Mouse (Mus musculus): Measurements from ENCODE around the gene Mapk9. TPM values are rescaled to one million over a fixed set of nuclear protein-coding genes. Genes with fewer than 3 reads are reported as not detected.

Gene Mapk9
- polyA plus RNA-seq, 1 experiment from 2014 or later: 47.5 TPM

GRCm38 (mm10) chr11:49818869-49819566, 27.5 kb upstream of the Mapk9 start:
- Histone ChIP-seq H3K9ac (ENCODE audit: low read depth, low read length) (no peak overlapping the region), H3K4me2 (no peak overlapping the region), H3K27me3 (replicated peaks; ENCODE audit: control insufficient read depth, insufficient read depth, low read length) (no peaks in the 10 kb centered on the region), H3K9me3 (ENCODE audit: control insufficient read depth, low read length) (no peaks in the 10 kb centered on the region), H3K4me3 (ENCODE audit: low read depth, low read length) (no peak overlapping the region), H3K36me3 (ENCODE audit: control insufficient read depth, insufficient read depth, low read length) (no peaks in the 10 kb centered on the region), H3K27ac (ENCODE audit: low read depth, low read length) (no peak overlapping the region), H3K4me1 (replicated peaks; ENCODE audit: control insufficient read depth, insufficient read depth, low read length) (peaks cover 4% of the 10 kb centered on the region; the same call in 1 of the 2 replicates)
- DNase-seq (ENCODE audit: low spot score) (no peak), ATAC-seq (replicated peaks; ENCODE audit: low FRiP score) (no peak)
- WGBS: 87% methylated on average over 15 of the region's 15 CpGs

DNA sequence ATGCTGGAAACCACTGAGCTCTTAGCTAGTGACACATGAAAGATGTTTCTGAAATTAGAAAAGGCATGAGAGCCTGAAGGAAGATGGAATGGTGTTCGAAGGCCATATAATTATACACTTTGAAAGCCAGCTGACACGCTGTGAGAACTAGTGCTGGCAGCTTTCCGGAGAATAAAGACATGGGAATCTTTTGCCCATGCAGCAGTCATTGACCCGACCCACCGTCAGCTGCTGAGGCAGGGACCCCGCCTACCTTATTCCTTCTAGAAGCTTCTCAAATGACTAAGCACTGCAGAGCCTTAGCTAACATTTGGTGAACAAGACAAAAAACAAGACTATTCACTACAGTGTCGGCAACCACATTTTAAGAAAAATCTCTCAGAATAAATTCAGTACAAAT, 26.9 kb upstream of the Mapk9 start:
- Histone ChIP-seq H3K4me2 (no peak overlapping the region), H3K9me3 (ENCODE audit: control insufficient read depth, low read length) (no peaks in the 10 kb centered on the region), H3K4me3 (ENCODE audit: low read depth, low read length) (no peak overlapping the region), H3K27me3 (replicated peaks; ENCODE audit: control insufficient read depth, insufficient read depth, low read length) (no peaks in the 10 kb centered on the region), H3K4me1 (replicated peaks; ENCODE audit: control insufficient read depth, insufficient read depth, low read length) (peaks cover 4% of the 10 kb centered on the region; the same call in 1 of the 2 replicates), H3K36me3 (ENCODE audit: control insufficient read depth, insufficient read depth, low read length) (no peaks in the 10 kb centered on the region), H3K27ac (ENCODE audit: low read depth, low read length) (no peak overlapping the region), H3K9ac (ENCODE audit: low read depth, low read length) (no peak overlapping the region)
- DNase-seq (ENCODE audit: low spot score): no peak
- WGBS: 89% methylated on average over 7 of the region's 7 CpGs
- no peak for ATAC-seq (replicated peaks; ENCODE audit: low FRiP score)

- no peak for ATAC-seq (replicated peaks; ENCODE audit: low FRiP score)
- Histone ChIP-seq H3K27me3 (replicated peaks; ENCODE audit: control insufficient read depth, insufficient read depth, low read length) (no peaks in the 10 kb centered on the region), H3K36me3 (ENCODE audit: control insufficient read depth, insufficient read depth, low read length) (no peaks in the 10 kb centered on the region), H3K9ac (ENCODE audit: low read depth, low read length) (no peak overlapping the region), H3K4me1 (replicated peaks; ENCODE audit: control insufficient read depth, insufficient read depth, low read length) (peaks cover 4% of the 10 kb centered on the region; the same call in 1 of the 2 replicates), H3K4me3 (ENCODE audit: low read depth, low read length) (no peak overlapping the region), H3K4me2 (no peak overlapping the region), H3K27ac (ENCODE audit: low read depth, low read length) (no peak overlapping the region), H3K9me3 (ENCODE audit: control insufficient read depth, low read length) (no peaks in the 10 kb centered on the region)
- no peak for DNase-seq (ENCODE audit: low spot score)
- WGBS: 78% methylated on average over 2 of the region's 2 CpGs
Measured at GRCm38 (mm10) chr11:49820928-49821327, 25.6 kb upstream of the Mapk9 start.

DNA sequence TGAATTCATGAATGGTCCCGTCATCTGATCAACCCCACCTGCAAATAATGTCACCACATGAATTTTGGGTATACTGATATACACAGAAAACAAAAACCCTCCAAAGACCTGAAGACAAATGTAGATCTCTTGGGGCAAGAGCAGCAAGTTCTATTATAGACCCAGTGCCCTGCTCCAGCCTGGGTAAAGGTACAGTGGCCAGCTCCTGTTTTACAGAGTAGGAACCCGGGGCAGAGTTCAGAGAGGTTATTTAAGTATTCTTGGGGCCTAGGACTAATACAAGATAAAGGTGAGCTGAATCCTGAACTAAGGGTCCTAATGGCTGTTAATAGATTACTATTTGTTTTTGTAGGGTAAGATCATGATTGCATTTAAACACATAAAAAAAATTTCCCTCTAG, 25.0 kb upstream of the Mapk9 start:
- Histone ChIP-seq H3K4me1 (replicated peaks; ENCODE audit: control insufficient read depth, insufficient read depth, low read length) (peaks cover 6% of the 10 kb centered on the region), H3K27ac (ENCODE audit: low read depth, low read length) (no peak overlapping the region), H3K36me3 (ENCODE audit: control insufficient read depth, insufficient read depth, low read length) (no peaks in the 10 kb centered on the region), H3K27me3 (replicated peaks; ENCODE audit: control insufficient read depth, insufficient read depth, low read length) (no peaks in the 10 kb centered on the region), H3K4me2 (no peak overlapping the region), H3K9me3 (ENCODE audit: control insufficient read depth, low read length) (no peaks in the 10 kb centered on the region), H3K9ac (ENCODE audit: low read depth, low read length) (no peak overlapping the region), H3K4me3 (ENCODE audit: low read depth, low read length) (no peak overlapping the region)
- DNase-seq (ENCODE audit: low spot score): no peak
- 89% methylated on average over 2 of the region's 2 CpGs for WGBS
- no peak for ATAC-seq (replicated peaks; ENCODE audit: low FRiP score)

- Histone ChIP-seq H3K27me3 (replicated peaks; ENCODE audit: control insufficient read depth, insufficient read depth, low read length) (no peaks in the 10 kb centered on the region), H3K9ac (ENCODE audit: low read depth, low read length) (no peak overlapping the region), H3K4me3 (ENCODE audit: low read depth, low read length) (no peak overlapping the region), H3K27ac (ENCODE audit: low read depth, low read length) (no peak overlapping the region), H3K9me3 (ENCODE audit: control insufficient read depth, low read length) (no peaks in the 10 kb centered on the region), H3K4me1 (replicated peaks; ENCODE audit: control insufficient read depth, insufficient read depth, low read length) (peaks cover 7% of the 10 kb centered on the region), H3K4me2 (no peak overlapping the region), H3K36me3 (ENCODE audit: control insufficient read depth, insufficient read depth, low read length) (no peaks in the 10 kb centered on the region)
- ATAC-seq (replicated peaks; ENCODE audit: low FRiP score) (peak; percentile 81), DNase-seq (ENCODE audit: low spot score) (no peak)
- 75% methylated on average over 2 of the region's 2 CpGs for WGBS
Measured at GRCm38 (mm10) chr11:49822337-49822736, 24.2 kb upstream of the Mapk9 start.

DNA sequence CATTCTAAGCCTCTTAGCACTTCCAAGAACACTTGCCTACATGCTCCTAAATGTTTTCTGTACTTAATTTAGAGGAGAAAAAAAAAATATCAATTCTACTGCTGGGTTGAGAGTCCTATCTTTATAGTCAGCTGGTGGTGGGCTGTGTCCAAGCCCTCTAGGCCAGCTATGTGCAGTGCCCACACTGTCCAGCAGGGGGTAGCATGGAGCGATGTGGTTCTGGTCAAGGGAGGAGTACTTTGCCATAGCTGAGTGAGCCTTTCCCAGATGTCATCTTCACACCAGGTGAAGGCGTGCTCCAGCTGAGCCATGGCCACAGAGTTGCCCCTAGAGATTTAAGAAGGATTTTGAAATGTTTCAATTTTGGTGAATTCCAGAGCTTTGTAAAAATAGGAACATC, 21.7 kb upstream of the Mapk9 start:
- Histone ChIP-seq H3K27me3 (replicated peaks; ENCODE audit: control insufficient read depth, insufficient read depth, low read length) (no peaks in the 10 kb centered on the region), H3K27ac (ENCODE audit: low read depth, low read length) (no peak overlapping the region), H3K4me3 (ENCODE audit: low read depth, low read length) (no peak overlapping the region), H3K4me1 (replicated peaks; ENCODE audit: control insufficient read depth, insufficient read depth, low read length) (peaks cover 7% of the 10 kb centered on the region), H3K9ac (ENCODE audit: low read depth, low read length) (no peak overlapping the region), H3K9me3 (ENCODE audit: control insufficient read depth, low read length) (no peaks in the 10 kb centered on the region), H3K36me3 (ENCODE audit: control insufficient read depth, insufficient read depth, low read length) (no peaks in the 10 kb centered on the region), H3K4me2 (no peak overlapping the region)
- 0 out of 2 replicates have a peak, but pooled peaks have one; percentile 41 for ATAC-seq (replicated peaks; ENCODE audit: low FRiP score)
- peak; percentile 66 for DNase-seq (ENCODE audit: low spot score)
- WGBS: 31% methylated on average over 2 of the region's 2 CpGs

DNA sequence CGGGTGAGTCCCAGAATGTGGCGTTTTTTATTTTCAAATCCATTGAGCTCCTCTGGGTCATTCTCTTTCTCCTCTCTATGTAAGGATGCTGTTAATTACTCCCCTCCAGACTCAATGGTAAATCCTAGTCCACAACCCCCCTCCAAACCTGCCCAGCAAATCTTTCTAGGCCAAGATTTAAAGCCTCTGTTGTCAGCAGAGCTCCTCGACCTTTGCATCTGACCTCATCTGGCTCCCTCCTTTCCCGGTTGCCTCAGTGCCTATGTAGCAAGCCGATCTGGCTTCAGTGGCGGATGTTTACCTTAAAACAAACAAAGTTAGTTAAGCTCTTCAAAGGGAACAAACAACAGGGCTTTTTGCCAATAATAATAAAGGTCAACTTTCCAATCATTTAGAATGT, 19.3 kb upstream of the Mapk9 start:
- H3K4me2 ChIP-seq: no peak overlapping the region
- H3K36me3 ChIP-seq (ENCODE audit: control insufficient read depth, insufficient read depth, low read length): peaks cover 3% of the 10 kb centered on the region; the same call in 1 of the 2 replicates
- H3K4me3 ChIP-seq (ENCODE audit: low read depth, low read length): no peak overlapping the region
- DNase-seq (ENCODE audit: low spot score) (no peak), ATAC-seq (replicated peaks; ENCODE audit: low FRiP score) (no peak)
- no peaks in the 10 kb centered on the region for H3K9me3 ChIP-seq (ENCODE audit: control insufficient read depth, low read length)
- peaks cover 6% of the 10 kb centered on the region for H3K4me1 ChIP-seq (replicated peaks; ENCODE audit: control insufficient read depth, insufficient read depth, low read length)
- WGBS: 63% methylated on average over 6 of the region's 6 CpGs
- H3K27ac ChIP-seq (ENCODE audit: low read depth, low read length): peak overlapping the region; percentile 22; the same call in 1 of the 2 replicates
- no peak overlapping the region for H3K9ac ChIP-seq (ENCODE audit: low read depth, low read length)
- H3K27me3 ChIP-seq (replicated peaks; ENCODE audit: control insufficient read depth, insufficient read depth, low read length): no peaks in the 10 kb centered on the region

DNA sequence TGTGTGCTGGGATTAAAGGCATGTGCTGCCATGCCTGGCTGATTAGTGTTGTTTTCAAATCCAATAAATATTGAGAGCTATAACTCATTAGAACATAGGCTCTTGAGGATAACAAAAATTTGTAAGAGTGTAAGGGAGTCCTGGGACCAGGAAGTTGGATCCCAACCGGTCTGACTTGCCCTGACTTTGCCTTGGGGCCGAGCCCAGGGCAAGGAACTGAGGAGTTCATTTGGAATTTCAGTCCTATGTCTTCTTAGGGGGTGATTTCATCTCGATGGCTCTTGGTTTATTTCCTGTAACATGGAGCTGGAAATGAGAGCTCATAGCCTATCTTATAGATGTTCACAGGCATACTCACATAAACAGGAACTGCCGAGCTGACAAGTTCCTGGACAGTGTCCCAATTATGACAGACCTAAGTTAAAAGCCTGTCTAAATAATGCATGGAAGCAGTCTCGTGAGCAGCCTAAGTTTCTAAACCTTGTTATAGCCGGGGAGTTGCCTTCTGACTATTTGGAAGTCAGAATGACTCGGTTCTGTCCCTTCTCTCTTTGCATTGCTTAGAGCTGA, 17.3 kb upstream of the Mapk9 start:
- Histone ChIP-seq H3K27ac (ENCODE audit: low read depth, low read length) (no peak overlapping the region), H3K4me1 (replicated peaks; ENCODE audit: control insufficient read depth, insufficient read depth, low read length) (peaks cover 6% of the 10 kb centered on the region), H3K9ac (ENCODE audit: low read depth, low read length) (no peak overlapping the region), H3K4me2 (no peak overlapping the region), H3K4me3 (ENCODE audit: low read depth, low read length) (no peak overlapping the region), H3K9me3 (ENCODE audit: control insufficient read depth, low read length) (no peaks in the 10 kb centered on the region), H3K27me3 (replicated peaks; ENCODE audit: control insufficient read depth, insufficient read depth, low read length) (no peaks in the 10 kb centered on the region), H3K36me3 (ENCODE audit: control insufficient read depth, insufficient read depth, low read length) (peaks cover 3% of the 10 kb centered on the region; the same call in 1 of the 2 replicates)
- DNase-seq (ENCODE audit: low spot score): no peak
- no peak for ATAC-seq (replicated peaks; ENCODE audit: low FRiP score)
- WGBS: 69% methylated on average over 7 of the region's 7 CpGs

GRCm38 (mm10) chr11:49831980-49832379, 14.6 kb upstream of the Mapk9 start:
- ATAC-seq (replicated peaks; ENCODE audit: low FRiP score) (no peak), DNase-seq (ENCODE audit: low spot score) (no peak)
- H3K36me3 ChIP-seq (ENCODE audit: control insufficient read depth, insufficient read depth, low read length): peaks cover 3% of the 10 kb centered on the region; the same call in 1 of the 2 replicates

More at GRCm38 (mm10) chr11:49831980-49832379, 14.6 kb upstream of the Mapk9 start:
- no peak overlapping the region for H3K4me2 ChIP-seq
- H3K9me3 ChIP-seq (ENCODE audit: control insufficient read depth, low read length): no peaks in the 10 kb centered on the region
- WGBS: 91% methylated on average over 12 of the region's 12 CpGs
- H3K4me1 ChIP-seq (replicated peaks; ENCODE audit: control insufficient read depth, insufficient read depth, low read length): 0 out of 2 replicates have a peak, but pooled peaks cover 3% of the 10 kb centered on the region
- H3K4me3 ChIP-seq (ENCODE audit: low read depth, low read length): no peak overlapping the region
- no peaks in the 10 kb centered on the region for H3K27me3 ChIP-seq (replicated peaks; ENCODE audit: control insufficient read depth, insufficient read depth, low read length)
- H3K9ac ChIP-seq (ENCODE audit: low read depth, low read length): no peak overlapping the region
- no peak overlapping the region for H3K27ac ChIP-seq (ENCODE audit: low read depth, low read length)
